Mouse (Mus musculus): ENCODE results near the gene Sult1c2.

- TF ChIP-seq CTCF (IDR thresholded peaks at IDR 0.05; ENCODE audit: borderline replicate concordance, insufficient read depth, low read depth, low read length) = peak; percentile 32; the same call in 1 of the 2 replicates
- TF ChIP-seq POLR2A (IDR thresholded peaks at IDR 0.05; ENCODE audit: borderline replicate concordance, insufficient read depth, low read length) = no peak
Measured at GRCm38 (mm10) chr17:53833366-53833765, 12.8 kb downstream of the Sult1c2 start.

All from cerebellum, adult 2 months (tissue).